Comparison of ENCODE assay signal across 8 mouse cellular contexts in genomic region chr4:141273296-141273695, GRCm38 (mm10). TPM values are rescaled to one million over a fixed set of nuclear protein-coding genes. Genes with fewer than 3 reads are reported as not detected.
DNase-seq lines count a peak whose midpoint lies in the region; ATAC-seq and TF ChIP-seq lines count a peak whose summit lies in the region.

No protein-coding gene starts in this region.

- peak; percentile 85 for ATAC-seq in inflammation-experienced regulatory T-cells, adult 6 months

- H3K4me3 ChIP-seq in cortical plate, adult 2 months (ENCODE audit: insufficient read depth, low read length): no peak overlapping the region

- no peaks in the 10 kb centered on the region; the same call in 1 of the 2 replicates for H3K4me1 ChIP-seq in cortical plate, adult 2 months (ENCODE audit: control insufficient read depth, insufficient read depth, low read length)

- H3K27ac ChIP-seq in cortical plate, adult 2 months (ENCODE audit: insufficient read depth, low read length): no peak overlapping the region

- intact Hi-C loops in left cerebral cortex, postnatal 25 days (cut with DNase I): loop anchor here (1.0 to 5.0 kb wide), 2 partner anchors 90 to 126 kb away; partner anchors contain the start of gene Fbxo42

- TF ChIP-seq CTCF in cortical plate, adult 2 months (IDR thresholded peaks at IDR 0.05; ENCODE audit: extremely low read depth, insufficient read depth, low read length): peak; percentile 95

- no peak for TF ChIP-seq POLR2A in cortical plate, adult 2 months (IDR thresholded peaks at IDR 0.05; ENCODE audit: extremely low read depth, insufficient read depth, low read length)

- peak; percentile 86 to 94 for DNase-seq in adrenal gland, adult (ENCODE audit: inconsistent age in 2 of 2, low spot score in 1 of 2)
- peak; percentile 94 for DNase-seq in gastrocnemius, postnatal 10 days
- DNase-seq in left cerebral cortex, postnatal 25 days (ENCODE audit: low spot score in 2 of 2): peak; percentile 61 to 74
- peak; percentile 90 for DNase-seq in mesoderm, embryonic 11.5 days (ENCODE audit: low read depth, low spot score)
- DNase-seq in right cerebral cortex, postnatal 25 days: peak; percentile 77
- peak; percentile 79 for DNase-seq in yolk sac, embryonic 10.5 days (ENCODE audit: low spot score)

RNA-seq across cellular contexts. Expression of gene Epha2, which starts 27.7 kb away (rescaled TPM):
- 1.2 and 1.3 TPM in 2 replicates for polyA plus RNA-seq in cortical plate, adult 2 months (2012; rRNA removed)
- total RNA-seq in gastrocnemius, postnatal 10 days (2021): 1 to 10 TPM; 3.9 to 5.9 TPM
- not detected for polyA plus RNA-seq in inflammation-experienced regulatory T-cells, adult 6 months (2017; shearing (Covaris generic))
- 1 to 10 TPM in 1 of 2 experiments, under 1 TPM in 1; 0.82 to 1.2 TPM for total RNA-seq in left cerebral cortex, postnatal 25 days (2021)

RNA-seq across cellular contexts. Expression of gene Arhgef19, which starts 34.0 kb away (rescaled TPM):
- polyA plus RNA-seq in cortical plate, adult 2 months (2012; rRNA removed): 11.8 and 13.2 TPM in 2 replicates
- 1 to 10 TPM; 2.6 to 3.2 TPM for total RNA-seq in gastrocnemius, postnatal 10 days (2021)
- polyA plus RNA-seq in inflammation-experienced regulatory T-cells, adult 6 months (2017; shearing (Covaris generic)): not detected
- 10 to 100 TPM; 15.1 to 16.3 TPM for total RNA-seq in left cerebral cortex, postnatal 25 days (2021)

RNA-seq across cellular contexts. Expression of gene Rsg1, which starts 59.5 kb away (rescaled TPM):
- 3.0 and 3.3 TPM in 2 replicates for polyA plus RNA-seq in cortical plate, adult 2 months (2012; rRNA removed)
- total RNA-seq in gastrocnemius, postnatal 10 days (2021): under 1 TPM; 0.70 to 0.89 TPM
- polyA plus RNA-seq in inflammation-experienced regulatory T-cells, adult 6 months (2017; shearing (Covaris generic)): 1 to 10 TPM; 1.7 to 6.1 (median 3.3) TPM
- total RNA-seq in left cerebral cortex, postnatal 25 days (2021): 1 to 10 TPM; 2.5 to 3.2 TPM
